Mouse (Mus musculus): ENCODE results near the gene Ubqln1. TPM values are rescaled to one million over a fixed set of nuclear protein-coding genes. Genes with fewer than 3 reads are reported as not detected.

Ubqln1 gene
- polyA plus RNA-seq, 1 experiment from 2014 or later, result 135 TPM

DNA sequence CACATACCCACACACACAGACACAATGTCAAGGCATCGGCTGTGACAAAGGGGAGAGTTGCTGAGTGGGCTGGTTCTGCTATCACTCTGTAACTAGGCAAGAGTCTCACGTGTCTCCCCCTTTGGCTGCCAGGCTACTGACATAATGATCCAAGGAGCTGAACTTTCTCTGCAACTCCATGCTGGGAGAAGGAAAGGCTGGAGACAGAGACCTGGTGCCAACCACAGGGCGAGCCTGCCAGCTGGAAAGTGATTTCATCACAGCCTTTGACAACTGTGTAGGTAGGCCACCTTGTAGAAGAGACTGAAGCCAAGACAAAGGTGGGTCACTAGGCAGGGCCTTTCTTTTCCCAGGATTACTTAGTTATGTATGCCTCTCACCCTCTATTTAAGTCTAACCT lies 18.2 kb downstream of the Ubqln1 start:
- Histone ChIP-seq H3K4me3 (no peak overlapping the region), H3K4me1 (no peaks in the 10 kb centered on the region; the same call in 1 of the 2 replicates), H3K36me3 (replicated peaks) (peaks cover 56% of the 10 kb centered on the region), H3K27ac (replicated peaks) (no peak overlapping the region), H3K27me3 (replicated peaks; ENCODE audit: low read depth, poor library complexity, severe bottlenecking) (no peaks in the 10 kb centered on the region), H3K9me3 (no peaks in the 10 kb centered on the region)
- no peak for DNase-seq (ENCODE audit: low spot score)
- 90% methylated on average over 3 of the region's 3 CpGs for WGBS

DNA sequence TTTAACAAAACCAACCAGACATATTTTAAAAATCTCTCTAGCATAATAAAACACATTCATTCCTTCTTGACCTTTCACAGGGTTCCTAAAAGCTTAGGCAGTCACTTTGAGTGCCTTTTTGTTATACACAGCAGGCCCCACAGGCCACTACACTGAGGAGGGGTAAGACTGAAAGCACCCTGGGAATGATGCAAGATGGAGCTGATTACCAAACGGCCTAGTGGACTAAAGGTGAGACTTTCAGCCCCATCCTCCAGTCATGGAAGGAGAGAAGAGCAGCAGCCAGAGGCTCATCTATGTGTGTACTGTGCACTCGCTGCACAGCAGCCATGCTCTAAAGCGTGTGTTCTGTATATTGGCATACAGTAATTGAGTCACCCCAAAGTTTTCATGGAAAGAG lies 20.5 kb downstream of the Ubqln1 start:
- no peak overlapping the region for H3K27ac ChIP-seq (replicated peaks)
- no peak overlapping the region for H3K4me3 ChIP-seq
- 81% methylated on average over 3 of the region's 3 CpGs for WGBS
- H3K36me3 ChIP-seq (replicated peaks), result peaks cover 78% of the 10 kb centered on the region
- no peaks in the 10 kb centered on the region for H3K27me3 ChIP-seq (replicated peaks; ENCODE audit: low read depth, poor library complexity, severe bottlenecking)
- no peaks in the 10 kb centered on the region; the same call in 1 of the 2 replicates for H3K4me1 ChIP-seq
- no peak for DNase-seq (ENCODE audit: low spot score)
- no peaks in the 10 kb centered on the region for H3K9me3 ChIP-seq

DNA sequence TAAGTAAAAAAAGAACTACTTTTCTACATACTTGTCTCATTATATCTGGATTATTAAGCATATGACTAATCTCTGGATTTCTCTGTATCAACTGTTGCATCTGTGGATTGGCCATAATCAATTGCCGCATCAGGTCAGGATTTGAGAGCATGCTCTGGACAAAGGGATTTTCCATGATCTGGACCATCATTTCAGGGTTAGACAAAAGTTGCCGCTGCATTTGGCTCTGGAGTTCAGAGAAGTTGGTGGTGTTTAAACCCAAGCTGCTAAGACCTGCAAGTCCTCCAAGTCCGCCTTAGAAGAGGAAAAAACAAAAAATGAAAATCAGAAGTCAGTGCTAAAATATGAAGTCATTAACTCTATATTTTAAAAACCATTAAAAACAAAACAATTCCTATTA lies 22.2 kb downstream of the Ubqln1 start:
- no peaks in the 10 kb centered on the region; the same call in 1 of the 2 replicates for H3K4me1 ChIP-seq
- no peaks in the 10 kb centered on the region for H3K9me3 ChIP-seq
- no peak overlapping the region for H3K27ac ChIP-seq (replicated peaks)
- peaks cover 93% of the 10 kb centered on the region for H3K36me3 ChIP-seq (replicated peaks)
- 97% methylated on average over 3 of the region's 3 CpGs for WGBS
- no peak for DNase-seq (ENCODE audit: low spot score)
- no peaks in the 10 kb centered on the region for H3K27me3 ChIP-seq (replicated peaks; ENCODE audit: low read depth, poor library complexity, severe bottlenecking)
- no peak overlapping the region for H3K4me3 ChIP-seq

DNA sequence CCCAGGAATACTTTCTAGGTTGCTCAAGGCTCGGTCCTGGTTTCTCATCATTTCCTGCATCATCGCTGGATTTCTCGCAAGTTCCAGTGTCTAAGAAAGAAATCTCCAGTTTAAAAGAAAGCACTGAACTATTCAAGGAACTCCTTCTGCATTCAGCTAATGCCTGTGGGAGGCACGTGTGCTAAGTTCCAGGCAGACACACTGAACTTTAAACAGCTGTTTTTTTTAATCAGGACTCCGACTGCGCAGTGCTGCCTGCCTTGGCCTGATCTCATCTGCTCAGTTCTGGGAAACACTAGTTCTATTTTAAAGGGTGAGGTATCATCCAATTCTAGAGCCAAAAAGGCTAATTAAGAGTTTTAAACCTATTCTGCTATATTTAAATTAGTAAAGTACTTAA lies 23.3 kb downstream of the Ubqln1 start:
- DNase-seq (ENCODE audit: low spot score), result no peak
- 94% methylated on average over 6 of the region's 6 CpGs for WGBS
- H3K4me1 ChIP-seq, result no peaks in the 10 kb centered on the region

DNA sequence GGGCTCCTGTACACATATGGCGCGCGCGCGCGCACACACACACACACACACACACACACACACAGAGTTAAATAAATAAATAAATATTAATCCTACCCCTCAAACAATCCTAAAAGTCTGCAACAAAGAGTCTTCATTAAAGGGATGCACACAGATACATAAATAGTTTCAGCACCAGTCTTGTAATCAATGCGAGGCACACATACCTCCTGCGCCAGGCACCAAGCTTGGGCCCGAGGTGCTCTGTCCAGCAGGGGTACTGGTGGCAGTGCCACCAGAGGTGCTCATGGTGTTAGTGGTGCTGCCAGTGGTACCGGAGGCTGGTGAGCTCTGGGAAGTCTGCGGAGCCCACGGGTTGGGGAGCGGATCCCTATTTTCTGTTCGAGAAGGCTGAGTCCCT lies 23.9 kb downstream of the Ubqln1 start:
- 98% methylated on average over 14 of the region's 14 CpGs for WGBS

More for the DNA sequence above, 23.3 kb downstream of the Ubqln1 start:
- Histone ChIP-seq H3K27ac (replicated peaks) (no peak overlapping the region), H3K4me3 (no peak overlapping the region), H3K36me3 (replicated peaks) (peaks cover 93% of the 10 kb centered on the region), H3K9me3 (no peaks in the 10 kb centered on the region), H3K27me3 (replicated peaks; ENCODE audit: low read depth, poor library complexity, severe bottlenecking) (no peaks in the 10 kb centered on the region)

DNA sequence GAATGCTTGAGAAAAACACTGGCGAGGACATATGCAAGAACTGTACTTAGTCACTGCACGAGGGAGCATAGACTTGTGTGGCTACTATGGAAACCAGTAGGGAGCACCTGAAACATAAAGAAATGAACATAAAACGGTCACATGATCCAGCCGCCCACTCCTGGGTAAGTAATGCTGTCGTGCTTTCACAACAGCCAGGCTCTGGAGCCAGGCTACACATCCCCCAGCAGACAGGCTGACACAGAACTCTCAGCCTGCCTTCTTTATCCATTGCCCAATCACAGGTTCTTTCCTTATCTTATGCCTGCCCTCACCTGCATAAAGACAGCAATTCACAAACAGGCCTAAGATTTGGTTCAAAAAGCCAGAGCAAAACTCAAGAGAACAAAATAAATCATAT lies 26.0 kb downstream of the Ubqln1 start:
- Histone ChIP-seq H3K36me3 (replicated peaks) (peaks cover 92% of the 10 kb centered on the region), H3K4me3 (no peak overlapping the region)
- no peak for DNase-seq (ENCODE audit: low spot score)

More for the DNA sequence above, 23.9 kb downstream of the Ubqln1 start:
- Histone ChIP-seq H3K36me3 (replicated peaks) (peaks cover 93% of the 10 kb centered on the region), H3K9me3 (no peaks in the 10 kb centered on the region), H3K27ac (replicated peaks) (no peak overlapping the region), H3K4me1 (no peaks in the 10 kb centered on the region), H3K4me3 (no peak overlapping the region), H3K27me3 (replicated peaks; ENCODE audit: low read depth, poor library complexity, severe bottlenecking) (no peaks in the 10 kb centered on the region)
- DNase-seq (ENCODE audit: low spot score), result no peak

DNA sequence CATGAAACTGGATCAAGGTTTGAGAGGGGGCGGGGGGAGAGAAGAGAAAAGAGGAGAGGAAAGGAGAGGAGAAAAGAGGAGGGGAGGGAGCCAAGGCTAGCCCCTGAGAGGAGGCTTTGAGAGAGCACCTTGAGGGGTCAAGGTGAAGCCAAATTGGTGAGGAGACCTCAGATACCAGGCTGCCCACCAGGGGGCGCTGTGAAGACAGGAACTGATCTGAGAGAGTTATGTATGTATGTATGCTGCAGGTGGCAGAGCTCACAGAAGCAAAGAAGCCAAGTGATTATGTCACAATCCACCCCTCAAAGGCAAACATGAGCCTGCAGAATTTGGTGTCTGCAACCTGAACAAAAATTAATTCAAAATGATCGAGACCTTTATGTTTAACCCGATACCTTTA lies 27.0 kb downstream of the Ubqln1 start:
- no peaks in the 10 kb centered on the region for H3K4me1 ChIP-seq
- H3K36me3 ChIP-seq (replicated peaks), result peaks cover 94% of the 10 kb centered on the region
- H3K27ac ChIP-seq (replicated peaks), result no peak overlapping the region
- no peak overlapping the region for H3K4me3 ChIP-seq
- WGBS, result 66% methylated on average over 4 of the region's 4 CpGs
- no peaks in the 10 kb centered on the region for H3K27me3 ChIP-seq (replicated peaks; ENCODE audit: low read depth, poor library complexity, severe bottlenecking)
- DNase-seq (ENCODE audit: low spot score), result peak; percentile 88
- H3K9me3 ChIP-seq, result no peaks in the 10 kb centered on the region

More for the DNA sequence above, 26.0 kb downstream of the Ubqln1 start:
- WGBS, result 87% methylated on average over 5 of the region's 5 CpGs
- Histone ChIP-seq H3K4me1 (no peaks in the 10 kb centered on the region), H3K27ac (replicated peaks) (no peak overlapping the region), H3K9me3 (no peaks in the 10 kb centered on the region), H3K27me3 (replicated peaks; ENCODE audit: low read depth, poor library complexity, severe bottlenecking) (no peaks in the 10 kb centered on the region)

DNA sequence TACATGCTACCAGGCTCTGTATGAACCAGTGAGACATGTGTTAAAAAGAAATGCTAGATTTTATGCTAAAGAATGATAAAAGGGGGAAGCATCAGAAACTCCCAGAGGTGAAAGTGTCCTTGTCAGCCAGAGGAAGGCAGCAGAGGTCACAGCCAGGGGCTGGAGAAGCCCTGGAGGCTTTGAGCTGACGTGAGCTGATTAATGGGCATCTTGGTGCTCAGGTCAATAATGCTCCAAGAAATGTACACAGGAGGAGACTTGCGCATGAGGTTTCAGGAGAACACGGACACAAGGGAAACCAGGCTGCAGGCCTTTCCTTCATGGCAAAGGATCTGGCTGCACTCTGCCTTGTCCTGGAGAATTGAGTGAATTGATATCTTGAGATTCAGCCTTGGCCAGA lies 27.7 kb downstream of the Ubqln1 start:
- Histone ChIP-seq H3K36me3 (replicated peaks) (peaks cover 94% of the 10 kb centered on the region), H3K4me1 (no peaks in the 10 kb centered on the region), H3K9me3 (no peaks in the 10 kb centered on the region), H3K27me3 (replicated peaks; ENCODE audit: low read depth, poor library complexity, severe bottlenecking) (no peaks in the 10 kb centered on the region), H3K4me3 (no peak overlapping the region), H3K27ac (replicated peaks) (no peak overlapping the region)
- 92% methylated on average over 3 of the region's 3 CpGs for WGBS
- DNase-seq (ENCODE audit: low spot score), result no peak

DNA sequence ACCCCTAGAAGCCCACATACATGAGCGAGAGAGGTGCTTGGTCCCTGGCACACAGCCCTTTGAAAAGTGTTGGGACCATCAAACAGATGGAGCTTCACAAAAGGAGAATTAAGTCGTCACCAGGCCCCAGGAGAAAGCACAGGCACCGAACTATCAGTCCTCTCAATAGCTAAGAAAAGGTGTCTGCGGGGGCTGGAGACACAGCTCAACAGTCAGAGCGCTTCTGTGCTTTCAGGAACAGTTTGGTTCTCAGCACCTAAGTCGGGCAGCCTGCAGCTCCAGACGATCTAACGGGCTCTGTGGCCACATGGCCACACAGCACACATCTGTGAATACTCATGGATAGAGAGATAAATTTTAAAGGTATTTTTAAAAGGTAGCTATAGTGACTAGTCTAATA lies 29.2 kb downstream of the Ubqln1 start:
- Histone ChIP-seq H3K4me3 (no peak overlapping the region), H3K27me3 (replicated peaks; ENCODE audit: low read depth, poor library complexity, severe bottlenecking) (no peaks in the 10 kb centered on the region), H3K4me1 (no peaks in the 10 kb centered on the region), H3K9me3 (no peaks in the 10 kb centered on the region), H3K27ac (replicated peaks) (no peak overlapping the region), H3K36me3 (replicated peaks) (peaks cover 94% of the 10 kb centered on the region)
- DNase-seq (ENCODE audit: low spot score), result no peak
- 94% methylated on average over 8 of the region's 8 CpGs for WGBS

DNA sequence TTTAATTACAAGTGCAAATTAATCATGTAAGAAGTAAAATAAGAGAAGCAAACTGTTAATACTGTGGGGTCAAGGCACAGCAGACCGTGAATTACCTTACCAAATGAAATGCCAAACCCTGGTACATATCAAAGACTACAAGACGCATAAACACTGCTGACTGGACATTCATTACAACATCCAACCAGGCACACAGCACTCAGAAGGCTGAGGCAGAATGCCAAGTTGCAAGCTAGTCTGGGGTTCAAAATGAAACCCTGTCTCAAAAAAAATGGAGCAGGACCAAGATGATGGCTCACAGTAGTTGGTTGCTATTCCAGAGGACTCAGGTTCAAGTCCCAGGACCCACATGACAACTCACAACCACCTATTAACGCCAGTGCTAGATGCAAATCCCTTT lies 31.3 kb downstream of the Ubqln1 start:
- 93% methylated on average over 3 of the region's 3 CpGs for WGBS
- no peak for DNase-seq (ENCODE audit: low spot score)
- Histone ChIP-seq H3K4me3 (no peak overlapping the region), H3K4me1 (no peaks in the 10 kb centered on the region), H3K27me3 (replicated peaks; ENCODE audit: low read depth, poor library complexity, severe bottlenecking) (no peaks in the 10 kb centered on the region), H3K27ac (replicated peaks) (no peak overlapping the region), H3K9me3 (no peaks in the 10 kb centered on the region), H3K36me3 (replicated peaks) (peaks cover 96% of the 10 kb centered on the region)

DNA sequence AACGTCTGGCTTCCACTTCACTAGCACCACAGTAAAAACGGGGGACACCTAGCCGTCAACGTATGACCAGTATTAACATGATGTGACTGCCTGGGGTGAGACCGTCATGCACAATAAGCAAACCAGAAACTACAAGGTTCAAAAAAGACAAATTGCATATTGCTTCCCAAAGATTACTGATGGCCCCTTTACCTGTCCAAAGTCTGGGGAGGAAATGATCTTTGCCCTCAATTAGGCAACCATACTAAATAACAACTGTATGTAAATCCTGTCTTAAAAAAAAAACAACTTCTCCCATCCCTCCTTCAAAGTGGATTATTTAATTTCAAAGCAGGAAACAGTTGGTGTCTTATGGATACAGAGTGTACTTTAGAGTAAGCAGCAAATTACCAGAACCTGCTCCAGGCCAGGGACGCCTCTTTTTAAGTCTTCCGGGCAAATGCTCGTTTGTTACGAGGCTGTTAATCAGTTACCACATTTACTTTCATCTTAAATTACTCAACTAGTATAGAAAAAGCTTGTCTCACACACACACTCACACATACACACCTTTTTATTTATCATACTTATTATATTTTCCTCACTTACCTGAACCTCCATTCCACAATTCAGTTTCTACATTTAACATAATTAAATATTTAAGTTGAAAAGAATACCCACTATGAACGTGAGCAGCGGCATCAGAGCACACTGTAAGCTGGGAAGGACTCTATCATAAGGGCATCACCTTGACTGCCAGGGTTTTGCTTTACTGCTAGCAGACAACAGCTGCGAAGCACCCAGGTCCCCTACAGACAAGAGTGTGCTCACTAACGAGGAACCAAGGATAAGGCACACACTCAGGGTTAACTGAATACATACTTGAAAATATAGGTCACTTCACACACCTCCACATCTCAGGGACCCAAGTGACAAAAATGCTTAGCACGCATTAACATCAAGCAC lies 33.6 kb downstream of the Ubqln1 start:
- peaks cover 97% of the 10 kb centered on the region for H3K36me3 ChIP-seq (replicated peaks)
- DNase-seq (ENCODE audit: low spot score), result no peak
- 91% methylated on average over 14 of the region's 14 CpGs for WGBS
- H3K27ac ChIP-seq (replicated peaks), result no peak overlapping the region
- no peaks in the 10 kb centered on the region for H3K4me1 ChIP-seq
- no peaks in the 10 kb centered on the region for H3K9me3 ChIP-seq
- H3K27me3 ChIP-seq (replicated peaks; ENCODE audit: low read depth, poor library complexity, severe bottlenecking), result no peaks in the 10 kb centered on the region
- no peak overlapping the region for H3K4me3 ChIP-seq

DNA sequence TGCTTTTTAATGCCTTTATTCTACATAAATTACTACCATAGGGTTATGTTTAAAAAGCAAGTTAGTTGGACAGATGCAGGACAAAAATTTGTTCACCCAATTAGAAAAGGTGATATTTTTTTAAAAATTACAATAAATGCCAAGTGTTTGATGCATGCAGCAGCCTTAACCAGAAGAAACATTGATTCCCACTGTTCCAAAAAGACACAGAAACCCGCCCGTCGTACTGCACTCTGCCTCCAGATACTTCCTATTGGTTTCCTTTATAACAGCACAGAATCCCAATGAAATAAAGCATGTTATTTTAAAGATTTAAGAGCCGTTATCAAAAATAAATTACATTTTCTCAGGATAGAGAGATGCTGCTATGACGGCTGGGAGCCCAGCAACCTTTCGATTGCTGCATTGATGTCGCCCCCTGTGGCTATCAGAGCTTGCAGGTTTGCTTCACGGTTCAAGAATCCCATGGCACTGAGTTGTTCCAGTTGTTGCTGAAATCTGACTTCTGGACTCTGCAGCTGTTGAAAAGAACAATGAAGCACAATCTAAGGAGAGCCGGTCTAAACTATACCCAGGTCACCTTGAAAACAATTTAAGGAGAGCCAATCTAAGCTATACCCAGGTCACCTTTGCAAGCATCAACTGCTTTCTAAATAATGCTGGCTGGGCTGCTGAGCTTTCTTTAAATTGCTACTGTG lies 37.8 kb downstream of the Ubqln1 start:
- H3K36me3 ChIP-seq (replicated peaks), result peaks cover 100% of the 10 kb centered on the region
- no peaks in the 10 kb centered on the region for H3K27me3 ChIP-seq (replicated peaks; ENCODE audit: low read depth, poor library complexity, severe bottlenecking)
- H3K9me3 ChIP-seq, result no peaks in the 10 kb centered on the region
- 93% methylated on average over 9 of the region's 9 CpGs for WGBS
- DNase-seq (ENCODE audit: low spot score), result no peak
- no peak overlapping the region for H3K4me3 ChIP-seq
- H3K27ac ChIP-seq (replicated peaks), result no peak overlapping the region
- no peaks in the 10 kb centered on the region for H3K4me1 ChIP-seq

DNA sequence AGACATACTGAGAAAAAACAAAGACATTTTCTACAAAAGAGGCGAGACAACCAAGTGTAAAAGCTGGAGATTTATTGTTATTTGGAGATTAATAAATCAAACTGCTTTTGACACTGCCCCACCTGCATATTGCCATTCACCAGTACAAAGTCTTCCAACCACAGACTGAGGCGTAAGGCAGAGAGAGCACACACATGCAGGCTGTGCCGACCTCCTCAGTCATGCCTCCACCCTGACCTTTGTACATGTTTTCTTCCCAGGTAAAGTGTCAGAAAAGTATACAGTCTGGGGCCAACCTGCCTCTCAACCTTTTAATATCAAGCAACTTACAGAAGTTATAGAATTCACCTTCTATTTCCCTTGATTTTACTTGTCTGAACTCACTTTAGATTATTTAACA lies 39.3 kb downstream of the Ubqln1 start:
- Histone ChIP-seq H3K36me3 (replicated peaks) (peaks cover 95% of the 10 kb centered on the region), H3K27ac (replicated peaks) (no peak overlapping the region), H3K4me3 (no peak overlapping the region), H3K27me3 (replicated peaks; ENCODE audit: low read depth, poor library complexity, severe bottlenecking) (no peaks in the 10 kb centered on the region), H3K4me1 (no peaks in the 10 kb centered on the region), H3K9me3 (no peaks in the 10 kb centered on the region)
- no peak for DNase-seq (ENCODE audit: low spot score)
- 91% methylated on average over 3 of the region's 3 CpGs for WGBS

Data from embryonic facial prominence, embryonic 10.5 days (tissue).